8 mouse cellular contexts compared by ENCODE assay signal in the genomic region with DNA sequence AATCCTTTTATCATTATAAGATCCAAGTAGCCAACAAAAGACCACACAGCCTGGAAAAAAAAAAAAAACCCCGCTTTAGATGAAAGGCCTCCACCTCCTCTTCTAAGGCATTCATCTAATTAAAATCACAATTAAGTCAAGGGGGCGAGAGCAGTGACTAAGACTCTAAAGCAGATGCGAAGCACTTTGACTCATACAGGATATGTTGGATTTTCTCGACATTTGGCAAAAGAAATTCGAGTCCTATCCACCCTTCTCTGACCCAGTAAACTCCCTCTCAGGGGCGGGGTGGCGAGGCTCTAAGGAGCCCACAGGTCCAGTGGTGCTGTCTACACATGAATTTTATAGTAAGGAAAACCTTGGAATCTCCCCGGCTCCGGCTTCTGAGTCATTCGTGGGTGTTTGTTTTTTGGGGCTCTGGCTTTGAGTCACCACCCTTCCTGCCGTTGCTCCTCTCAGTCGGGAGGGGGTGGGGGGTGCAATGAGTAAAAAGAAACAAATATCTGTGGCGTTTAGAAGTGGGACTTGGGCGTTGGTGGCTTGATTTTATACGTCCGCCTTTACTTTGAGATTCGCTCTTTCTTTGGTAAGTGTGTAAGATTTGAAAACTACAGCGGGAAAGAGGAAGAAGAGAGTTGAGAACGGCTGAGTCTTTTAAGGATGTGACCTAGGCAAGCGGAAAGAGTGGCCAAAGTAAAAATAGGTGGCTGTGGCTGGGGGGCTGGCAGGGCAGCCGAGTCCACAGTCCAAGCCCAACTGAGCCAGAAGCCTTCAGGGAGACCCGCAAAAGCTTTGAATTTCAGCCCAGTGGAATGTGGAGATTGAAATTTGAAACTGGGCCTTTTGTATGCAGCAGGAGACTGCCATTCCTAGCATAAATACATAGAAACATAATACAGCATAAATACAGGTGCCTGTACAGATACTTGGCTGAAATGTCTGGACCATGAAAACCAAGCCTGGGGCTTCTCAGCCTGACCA.
A peak's percentile ranks its signal among the peaks of the same experiment; 100 is the strongest.
DNase-seq lines count a peak whose midpoint lies in the region; ATAC-seq lines count a peak whose summit lies in the region.

No protein-coding gene starts in this region.

- no peak overlapping the region for H3K27ac ChIP-seq in forebrain, embryonic 14.5 days (ENCODE audit: low read depth, low read length)
- H3K27ac ChIP-seq in neural tube, embryonic 13.5 days (replicated peaks): no peak overlapping the region

- H3K27me3 ChIP-seq in forebrain, embryonic 14.5 days (replicated peaks; ENCODE audit: control insufficient read depth, insufficient read depth, low read length): no peaks in the 10 kb centered on the region
- 0 out of 2 replicates have a peak, but pooled peaks cover 6% of the 10 kb centered on the region for H3K27me3 ChIP-seq in neural tube, embryonic 13.5 days

- H3K4me1 ChIP-seq in forebrain, embryonic 14.5 days (ENCODE audit: control insufficient read depth, insufficient read depth, low read length): peaks cover 5% of the 10 kb centered on the region; the same call in 1 of the 2 replicates
- H3K4me1 ChIP-seq in neural tube, embryonic 13.5 days (replicated peaks): peaks cover 16% of the 10 kb centered on the region

- peak; percentile 68 to 73 for DNase-seq in B cell, adult 2 months
- DNase-seq in adrenal gland, adult 8-10 months: peak; percentile 70
- DNase-seq in forebrain, embryonic 14.5 days (ENCODE audit: low spot score): peak; percentile 53
- peak; percentile 63 for DNase-seq in heart, postnatal 10 days
- DNase-seq in kidney, postnatal 4 days: peak; percentile 31 to 59
- DNase-seq in lung, adult 18-20 months: peak; percentile 65 to 72
- DNase-seq in thymus, postnatal 36 days: peak; percentile 38 to 49

- intact Hi-C loops in heart, postnatal 10 days (cut with DNase I): loop anchor here (2.0 to 10.0 kb wide), 2 partner anchors 70 to 288 kb away; a partner anchor contains a TSS

- peak overlapping the region; percentile 13; the same call in 1 of the 2 replicates for H3K9ac ChIP-seq in forebrain, embryonic 14.5 days (ENCODE audit: low read length)
- H3K9ac ChIP-seq in neural tube, embryonic 13.5 days: peak overlapping the region; percentile 49

- H3K36me3 ChIP-seq in forebrain, embryonic 14.5 days (ENCODE audit: control insufficient read depth, insufficient read depth, low read length): no peaks in the 10 kb centered on the region
- H3K36me3 ChIP-seq in neural tube, embryonic 13.5 days: no peaks in the 10 kb centered on the region

- no peaks in the 10 kb centered on the region for H3K9me3 ChIP-seq in forebrain, embryonic 14.5 days (replicated peaks; ENCODE audit: control insufficient read depth, low read length)
- H3K9me3 ChIP-seq in neural tube, embryonic 13.5 days: no peaks in the 10 kb centered on the region

- peak overlapping the region; percentile 43 for H3K4me2 ChIP-seq in forebrain, embryonic 14.5 days (ENCODE audit: low read length)
- peak overlapping the region; percentile 51 for H3K4me2 ChIP-seq in neural tube, embryonic 13.5 days

- 5% methylated on average over 22 of the region's 22 CpGs for WGBS in forebrain, embryonic 14.5 days
- WGBS in neural tube, embryonic 13.5 days: 9% methylated on average over 22 of the region's 22 CpGs

- H3K4me3 ChIP-seq in forebrain, embryonic 14.5 days (ENCODE audit: low read depth, low read length): peak overlapping the region; percentile 12
- H3K4me3 ChIP-seq in neural tube, embryonic 13.5 days: peak overlapping the region; percentile 24

- peak; percentile 64 for ATAC-seq in forebrain, embryonic 14.5 days
- peak; percentile 43; the same call in 1 of the 2 replicates for ATAC-seq in neural tube, embryonic 13.5 days (ENCODE audit: low read depth)
